Mouse (Mus musculus) thymus, adult 2 months (tissue): ENCODE data around the gene Aff3. TPM values are rescaled to one million over a fixed set of nuclear protein-coding genes. Genes with fewer than 3 reads are reported as not detected.

ENCODE experiments used
- DNase-seq: peaks from one replicate; pipeline ENCODE4 v3.0.0; 2021
- H3K27ac ChIP-seq: fragments of 200-500 bp; 2 replicates; pipeline ENCODE4 v1.5.1; 2012; ENCODE audit warnings: low read length, control low read depth; ENCODE audit not compliant: control insufficient read depth, insufficient read depth
- H3K27me3 ChIP-seq: fragments of 200-500 bp; 2 replicates; pipeline ENCODE4 v1.6.1; 2012; ENCODE audit warnings: mild to moderate bottlenecking, low read length, moderate library complexity, mixed read lengths; ENCODE audit not compliant: control insufficient read depth, insufficient read depth
- H3K36me3 ChIP-seq: fragments of 200-500 bp; 2 replicates; pipeline ENCODE4 v1.6.1; 2012; ENCODE audit warnings: mild to moderate bottlenecking, low read length, moderate library complexity; ENCODE audit not compliant: control insufficient read depth, insufficient read depth
- H3K4me1 ChIP-seq: fragments of 200-500 bp; replicated peaks from 2 replicates; pipeline ENCODE4 v1.6.1; 2012; ENCODE audit warnings: low read length; ENCODE audit not compliant: control insufficient read depth, insufficient read depth
- H3K4me3 ChIP-seq: fragments of 200-500 bp; 2 replicates; pipeline ENCODE4 v1.5.1; 2012; ENCODE audit warnings: mild to moderate bottlenecking, low read length, control low read depth, moderate library complexity; ENCODE audit not compliant: control insufficient read depth, insufficient read depth
- CTCF ChIP-seq: fragments of 200-500 bp; IDR thresholded peaks from 2 replicates; pipeline ENCODE4 v1.5.1; 2012; ENCODE audit warnings: mild to moderate bottlenecking, control low read depth, low read length, moderate library complexity, borderline replicate concordance; ENCODE audit not compliant: control insufficient read depth, poor library complexity, insufficient read depth; ENCODE audit errors: extremely low read depth
- POLR2A ChIP-seq: fragments of 200-500 bp; IDR thresholded peaks from 2 replicates; pipeline ENCODE4 v1.6.1; 2012; ENCODE audit warnings: mild to moderate bottlenecking, low read length, control low read depth, moderate library complexity; ENCODE audit not compliant: control insufficient read depth, poor library complexity, insufficient read depth; ENCODE audit errors: extremely low read depth
- WGBS: fragments of 180-500 bp; shearing (Covaris S2); methylation state at CpG from one replicate; pipeline ENCODE4 v1.1.7; 2018; 5-methylcytosine and 5-hydroxymethylcytosine counted together
- polyA plus RNA-seq: library from polyadenylated mRNA; depleted of rRNA; stranded (reverse); fragments of >200 nt; gene quantifications from 2 replicates; pipeline ENCODE4 v1.2.3, GENCODE M21; 2012

Gene Aff3
- polyA plus RNA-seq, 1 experiment, result 39.6 TPM

GRCm38 (mm10) chr1:38470166-38470565, 194.6 kb downstream of the Aff3 start:
- WGBS, result 85% methylated on average over 5 of the region's 5 CpGs
- no peak for TF ChIP-seq POLR2A
- TF ChIP-seq CTCF, result no peak

DNA sequence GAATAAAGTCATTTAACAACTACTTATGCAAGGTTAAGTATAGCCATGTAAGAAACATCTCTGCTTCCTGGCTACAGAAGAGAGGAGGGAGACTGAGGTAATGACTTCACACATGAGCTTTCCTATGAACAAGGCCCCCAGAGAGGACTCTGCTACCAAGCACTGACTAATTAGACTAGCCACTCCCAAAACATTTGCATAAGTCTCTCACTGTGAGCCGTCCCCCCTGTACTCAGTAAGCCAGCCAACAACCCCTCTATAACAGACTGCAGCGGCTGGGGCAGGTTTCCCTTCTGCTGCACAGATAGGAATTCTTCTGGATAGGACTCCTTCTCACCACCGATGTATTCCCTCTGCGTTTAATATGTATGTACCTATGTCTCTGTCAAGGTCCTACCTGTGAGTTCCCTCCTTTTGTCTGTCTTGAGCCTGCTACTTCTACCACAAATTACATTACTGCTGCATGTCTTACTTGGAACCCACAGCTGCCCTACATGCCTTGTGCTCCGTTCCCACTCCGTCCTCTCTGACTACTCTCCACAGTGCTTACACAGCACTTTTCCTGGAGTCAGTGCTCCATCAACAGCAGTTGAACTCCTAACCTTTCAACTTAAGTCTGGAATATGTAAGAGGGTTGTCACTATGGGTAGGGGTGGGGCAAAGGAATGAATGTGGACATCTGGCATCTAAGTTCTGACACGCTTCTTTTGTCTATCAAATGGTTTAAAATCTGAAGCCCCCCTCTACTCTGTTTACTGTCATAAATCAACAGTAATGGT, 197.3 kb downstream of the Aff3 start:
- no peak for DNase-seq
- 91% methylated on average over 7 of the region's 7 CpGs for WGBS
- Histone ChIP-seq H3K36me3 (no peaks in the 10 kb centered on the region), H3K27me3 (no peaks in the 10 kb centered on the region), H3K27ac (no peak overlapping the region), H3K4me1 (no peaks in the 10 kb centered on the region), H3K4me3 (no peak overlapping the region)
- TF ChIP-seq POLR2A (no peak), CTCF (no peak)

More at GRCm38 (mm10) chr1:38470166-38470565, 194.6 kb downstream of the Aff3 start:
- Histone ChIP-seq H3K27ac (no peak overlapping the region), H3K4me1 (no peaks in the 10 kb centered on the region), H3K27me3 (no peaks in the 10 kb centered on the region), H3K36me3 (no peaks in the 10 kb centered on the region), H3K4me3 (no peak overlapping the region)
- no peak for DNase-seq

DNA sequence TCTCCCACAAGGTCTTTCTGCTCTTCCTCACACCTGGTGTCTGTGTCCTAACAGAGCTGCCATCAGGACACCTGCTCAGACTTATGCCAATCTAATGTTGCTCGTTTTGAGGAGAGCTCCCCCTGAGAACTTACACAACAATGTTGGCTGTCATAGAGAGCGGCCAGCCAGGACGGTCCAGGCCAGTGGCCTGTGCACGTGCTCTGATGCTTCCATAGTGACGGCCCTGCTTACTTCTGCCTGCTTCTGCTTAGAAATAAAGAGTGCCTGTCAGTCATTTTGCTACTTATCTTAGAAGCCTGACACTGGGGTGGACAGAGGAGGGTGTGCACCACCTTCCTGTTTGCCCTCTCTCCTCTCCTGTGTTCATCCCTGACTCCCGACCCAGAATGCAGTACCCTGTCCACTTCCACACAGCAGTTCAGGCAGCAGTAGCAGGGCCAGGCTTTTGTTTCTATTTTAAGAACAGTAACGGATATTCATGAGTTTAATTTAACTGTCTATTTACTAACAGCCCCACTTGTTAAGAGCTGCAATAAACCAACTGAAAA, 208.0 kb downstream of the Aff3 start:
- WGBS, result 88% methylated on average over 7 of the region's 7 CpGs
- TF ChIP-seq POLR2A (no peak), CTCF (no peak)
- no peak overlapping the region for H3K4me3 ChIP-seq
- H3K4me1 ChIP-seq, result no peaks in the 10 kb centered on the region
- no peak overlapping the region for H3K27ac ChIP-seq
- no peaks in the 10 kb centered on the region for H3K36me3 ChIP-seq
- no peaks in the 10 kb centered on the region for H3K27me3 ChIP-seq
- DNase-seq, result no peak

GRCm38 (mm10) chr1:38454921-38455320, 209.8 kb downstream of the Aff3 start:
- WGBS, result 95% methylated on average over 8 of the region's 8 CpGs
- Histone ChIP-seq H3K27me3 (no peaks in the 10 kb centered on the region), H3K27ac (no peak overlapping the region), H3K4me3 (no peak overlapping the region), H3K36me3 (no peaks in the 10 kb centered on the region), H3K4me1 (no peaks in the 10 kb centered on the region)
- DNase-seq, result no peak
- no peak for TF ChIP-seq CTCF
- TF ChIP-seq POLR2A, result no peak

DNA sequence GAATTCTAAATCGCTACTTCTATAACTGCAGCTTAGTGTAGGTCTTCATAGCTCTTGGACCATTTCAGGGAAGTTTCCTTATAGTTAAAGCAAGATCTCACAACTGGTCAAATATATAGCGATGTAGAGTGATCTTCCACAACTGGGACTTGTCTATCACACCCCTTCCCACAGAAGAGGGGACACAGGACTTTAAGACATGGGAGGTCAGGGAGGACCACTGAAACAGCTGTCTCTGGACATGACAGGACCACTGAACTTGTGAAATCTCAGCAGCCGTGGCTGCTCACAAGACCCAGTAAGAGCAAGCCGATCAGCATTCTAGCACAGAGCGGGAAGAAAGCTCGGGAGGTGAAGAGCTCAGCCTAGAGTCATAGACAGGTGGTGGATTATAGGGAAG, 213.4 kb downstream of the Aff3 start:
- no peaks in the 10 kb centered on the region for H3K4me1 ChIP-seq
- 97% methylated on average over 6 of the region's 6 CpGs for WGBS
- no peak overlapping the region for H3K27ac ChIP-seq
- no peaks in the 10 kb centered on the region for H3K36me3 ChIP-seq
- no peaks in the 10 kb centered on the region for H3K27me3 ChIP-seq
- TF ChIP-seq CTCF, result no peak
- no peak for TF ChIP-seq POLR2A
- no peak overlapping the region for H3K4me3 ChIP-seq
- DNase-seq, result no peak

DNA sequence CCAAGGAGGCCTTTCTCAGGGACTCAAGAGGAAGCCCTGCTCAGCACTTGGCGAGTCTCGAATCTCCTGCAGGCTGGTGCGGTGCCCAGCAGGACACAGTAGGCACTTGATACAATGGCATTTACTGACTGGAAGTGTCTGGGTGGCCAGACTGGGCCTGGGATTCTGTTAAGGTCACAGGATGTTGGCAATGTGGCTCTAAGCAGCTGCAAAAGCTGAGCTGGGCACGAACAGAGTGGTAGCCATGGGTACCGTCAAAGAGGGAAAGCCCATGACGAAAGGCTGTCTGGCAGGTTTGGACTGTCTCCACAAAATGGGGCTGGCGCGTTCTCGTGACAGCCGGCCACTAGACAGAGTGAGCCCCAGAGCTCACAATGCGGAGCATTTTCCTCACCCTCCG, 214.1 kb downstream of the Aff3 start:
- DNase-seq, result no peak
- no peak overlapping the region for H3K4me3 ChIP-seq
- 94% methylated on average over 12 of the region's 12 CpGs for WGBS

More for the DNA sequence above, 214.1 kb downstream of the Aff3 start:
- TF ChIP-seq CTCF (no peak), POLR2A (no peak)
- Histone ChIP-seq H3K4me1 (no peaks in the 10 kb centered on the region), H3K36me3 (no peaks in the 10 kb centered on the region), H3K27ac (no peak overlapping the region), H3K27me3 (no peaks in the 10 kb centered on the region)
